Mouse (Mus musculus) olfactory bulb, adult 2 months (tissue): ENCODE data around the gene Gimap7.

ENCODE experiments used
- CTCF ChIP-seq: fragments of 200-500 bp; IDR thresholded peaks from 2 replicates; pipeline ENCODE4 v1.5.1; 2012; ENCODE audit warnings: low read depth, mild to moderate bottlenecking, low read length, moderate library complexity; ENCODE audit not compliant: insufficient read depth
- POLR2A ChIP-seq: fragments of 200-500 bp; IDR thresholded peaks from 2 replicates; pipeline ENCODE4 v1.6.1; 2012; ENCODE audit warnings: mild to moderate bottlenecking, low read depth, low read length, moderate library complexity; ENCODE audit not compliant: insufficient read depth

GRCm38 (mm10) chr6:48745490-48745889 is 27.1 kb downstream of the Gimap7 start:
- no peak for TF ChIP-seq CTCF
- no peak for TF ChIP-seq POLR2A
